Mouse (Mus musculus) effector memory CD4-positive, alpha-beta T cell, adult 7 months (primary cell): ENCODE results near the gene Psd. TPM values are rescaled to one million over a fixed set of nuclear protein-coding genes. Genes with fewer than 3 reads are reported as not detected.

ENCODE experiments used
- polyA plus RNA-seq: library from polyadenylated mRNA; unstranded; fragments of 100-300 nt; shearing (Covaris generic); gene quantifications from one replicate; pipeline ENCODE4 v1.2.1, GENCODE M21; 2017

Gene Psd
- 12.3 TPM for polyA plus RNA-seq

DNA sequence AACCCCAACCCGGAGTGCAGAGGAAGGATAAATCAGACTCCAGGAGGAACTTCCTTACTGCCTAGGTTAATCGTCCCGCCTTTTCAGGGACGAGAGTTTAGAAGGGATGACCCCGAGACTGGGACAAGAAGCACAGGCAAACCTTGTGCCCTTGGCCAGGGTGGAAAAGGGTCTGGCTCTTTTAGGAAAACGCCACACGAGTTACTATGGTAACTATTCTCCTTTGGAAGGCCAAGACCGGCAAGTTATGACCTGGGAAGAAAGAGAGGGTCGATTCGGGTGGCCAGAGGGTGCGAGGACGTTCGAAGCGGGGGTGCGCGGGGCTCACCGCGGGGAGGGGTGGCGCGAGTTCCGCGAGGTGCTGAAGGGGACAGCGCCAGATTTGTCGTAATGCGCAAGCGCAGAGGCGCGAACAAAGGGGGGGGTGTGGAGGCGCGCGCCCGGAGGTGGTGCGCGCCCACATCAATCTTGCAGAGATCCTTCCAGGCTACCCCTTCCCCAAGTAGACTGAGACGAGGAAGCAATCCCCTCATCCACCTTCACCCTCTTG is at the start of gene Psd:
Gene Psd (minus strand): TSS at position 401 of the 550 bp plus-strand sequence.

DNA sequence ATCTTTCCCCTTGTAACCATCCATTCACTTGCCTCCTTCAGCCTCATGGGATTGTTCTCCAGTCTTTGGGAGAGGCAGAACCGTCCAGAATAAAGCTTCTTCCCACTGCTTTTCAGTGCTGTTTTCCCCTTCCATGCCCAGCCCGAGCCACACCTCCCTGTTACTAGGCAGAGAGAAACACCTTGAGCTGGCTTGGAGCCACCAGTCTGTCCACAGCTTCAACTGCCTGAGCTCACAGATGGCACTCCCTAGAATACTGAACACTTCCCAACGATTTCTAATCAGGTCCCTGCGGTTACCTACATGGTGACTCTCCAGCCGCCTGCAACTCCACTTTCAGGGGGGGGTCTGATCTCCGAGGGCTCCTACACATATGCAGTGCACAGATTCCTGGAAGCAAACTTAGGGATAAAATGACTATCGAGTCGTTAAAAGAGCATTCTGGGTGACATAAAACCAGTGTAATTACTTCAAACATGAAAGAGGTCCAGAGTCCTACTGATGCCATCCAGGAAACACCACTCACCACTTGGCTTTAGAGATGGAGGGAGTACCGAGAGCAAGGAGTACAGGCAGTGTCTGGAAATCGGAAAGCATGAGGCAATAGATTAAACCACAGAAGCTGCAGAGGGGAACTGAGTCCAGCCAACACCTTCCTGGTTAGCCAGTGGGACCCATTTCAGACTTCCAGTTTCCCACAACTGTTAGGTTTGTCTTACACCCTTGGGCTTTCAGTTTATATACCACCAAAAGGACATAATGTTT is 23.4 kb upstream of the Psd start, which contains the start of gene 2310034G01Rik:
Gene 2310034G01Rik (minus strand): TSS at position 135 of the 765 bp plus-strand sequence.

DNA sequence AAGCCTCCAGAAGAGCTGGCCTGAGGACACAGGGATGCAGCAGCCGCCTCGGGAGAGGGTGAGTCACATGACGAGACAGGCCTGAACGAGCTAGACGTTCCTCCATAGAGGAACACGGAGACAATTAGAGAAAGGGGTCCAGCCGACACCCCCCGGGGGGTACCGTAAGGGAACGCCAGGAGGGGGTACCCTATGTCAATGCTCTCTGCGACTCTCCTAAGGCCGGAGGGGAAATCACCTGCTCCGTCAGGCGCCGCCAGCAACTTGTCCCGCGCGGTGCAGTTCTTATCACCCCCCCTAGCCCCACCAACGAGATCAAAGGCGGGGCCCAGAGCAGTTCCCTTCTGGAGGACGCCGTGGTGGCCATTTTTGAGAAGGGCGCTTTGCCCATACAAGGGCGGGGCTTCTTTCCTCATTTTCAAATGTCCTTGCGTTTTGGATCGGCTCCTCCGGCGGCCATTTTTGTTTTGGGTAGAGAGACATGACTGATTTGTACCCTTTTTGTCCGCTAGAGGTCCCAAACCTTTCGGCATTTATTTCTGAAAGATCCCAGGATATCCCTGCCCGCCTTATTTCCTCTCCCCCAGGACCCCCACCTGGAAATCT is 11.5 kb upstream of the Psd start, which contains the start of gene Cuedc2:
Gene Cuedc2 (minus strand): TSS at position 372 of the 606 bp plus-strand sequence.

GRCm38 (mm10) chr19:46328081-46329030 is 1.4 kb upstream of the Psd start, which contains the start of gene Fbxl15:
Gene Fbxl15, plus strand, starts transcription at chr19:46328184.

DNA sequence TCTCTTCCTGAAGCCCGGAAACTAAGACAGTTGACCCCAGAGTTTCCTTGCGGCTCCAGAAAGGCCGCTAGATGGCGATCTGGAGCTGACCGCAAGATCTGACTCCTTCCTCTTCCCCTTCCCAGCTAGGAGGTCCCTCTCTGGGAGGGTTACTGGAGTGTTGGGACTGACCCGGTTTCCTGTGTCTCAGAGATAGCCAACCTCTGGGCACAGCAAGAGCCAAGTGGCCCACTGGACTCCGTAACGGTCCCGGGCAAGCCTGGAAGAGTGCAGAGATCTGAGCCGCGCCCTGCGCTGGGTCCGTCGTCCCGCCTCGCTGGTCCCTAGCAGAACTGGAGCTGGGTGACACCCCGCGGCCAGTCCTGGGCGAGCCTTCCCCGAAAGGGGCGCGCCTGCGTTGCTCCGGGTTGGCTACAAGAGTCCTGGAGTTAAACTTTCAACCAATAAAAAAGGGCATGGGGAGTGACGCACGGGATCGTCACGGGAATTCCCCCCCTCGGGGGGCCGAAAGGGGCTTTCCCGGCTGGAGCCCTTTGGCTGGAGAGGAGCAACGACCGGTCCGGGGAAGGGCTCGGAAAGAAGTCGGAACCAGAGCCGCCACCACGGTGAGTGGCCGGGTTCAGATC is 22.6 kb downstream of the Psd start, which contains the start of gene Nfkb2:
Gene Nfkb2 (plus strand): TSS at position 105 of the 626 bp plus-strand sequence.

Other genes with a start within 250 kb of the Psd start
- gene Elovl3, start 195.3 kb downstream of the Psd start, polyA plus RNA-seq = not detected
- gene Pitx3, start 178.8 kb downstream of the Psd start, polyA plus RNA-seq = not detected
- 63.0 TPM for gene Gbf1, start 174.6 kb downstream of the Psd start, polyA plus RNA-seq
- 341 TPM for gene Nfkb2, start 22.8 kb downstream of the Psd start, polyA plus RNA-seq
- 12.4 TPM for gene Fbxl15, start 1.0 kb upstream of the Psd start, polyA plus RNA-seq
- 21.5 TPM for gene Cuedc2, start 11.5 kb upstream of the Psd start, polyA plus RNA-seq
- gene Mfsd13a, start 14.0 kb upstream of the Psd start, polyA plus RNA-seq = 10.7 TPM
- not detected for gene 2310034G01Rik, start 23.1 kb upstream of the Psd start, polyA plus RNA-seq
- gene Actr1a, start 68.6 kb upstream of the Psd start, polyA plus RNA-seq = 101 TPM
- gene Sufu, start 69.7 kb upstream of the Psd start, polyA plus RNA-seq = 27.0 TPM
- gene Trim8, start 174.5 kb upstream of the Psd start, polyA plus RNA-seq = 67.2 TPM
- 10.2 TPM for gene Arl3, start 246.0 kb upstream of the Psd start, polyA plus RNA-seq
- 6.3 TPM for gene Sfxn2, start 246.2 kb upstream of the Psd start, polyA plus RNA-seq